17 mouse cellular contexts compared by ENCODE assay signal in genomic region chr16:17088346-17088745, GRCm38 (mm10). TPM values are rescaled to one million over a fixed set of nuclear protein-coding genes. Genes with fewer than 3 reads are reported as not detected.
A peak's percentile ranks its signal among the peaks of the same experiment; 100 is the strongest.
DNase-seq lines count a peak whose midpoint lies in the region; ATAC-seq and TF ChIP-seq lines count a peak whose summit lies in the region.
"Had no signal": no experiment of that assay in that cellular context is flagged by ENCODE, and none has a peak within 500 bp of the region (broad histone marks: within the 10 kb centered on the region; RNA-seq: fewer than 3 reads in every experiment).

No protein-coding gene starts in this region.

- no peaks in the 10 kb centered on the region for H3K27me3 ChIP-seq in embryonic facial prominence, embryonic 11.5 days (ENCODE audit: control insufficient read depth, insufficient read depth, low read length)
- no peaks in the 10 kb centered on the region for H3K27me3 ChIP-seq in embryonic facial prominence, embryonic 10.5 days (replicated peaks; ENCODE audit: low read depth, poor library complexity, severe bottlenecking)
- no peaks in the 10 kb centered on the region for H3K27me3 ChIP-seq in hindbrain, embryonic 16.5 days (replicated peaks; ENCODE audit: control insufficient read depth, insufficient read depth, low read length)
- no peaks in the 10 kb centered on the region for H3K27me3 ChIP-seq in hindbrain, embryonic 10.5 days (ENCODE audit: insufficient read depth, poor library complexity, severe bottlenecking)
- no peaks in the 10 kb centered on the region for H3K27me3 ChIP-seq in midbrain, embryonic 13.5 days
- no peaks in the 10 kb centered on the region for H3K27me3 ChIP-seq in midbrain, embryonic 10.5 days (ENCODE audit: low read depth, poor library complexity, severe bottlenecking)
- no peaks in the 10 kb centered on the region for H3K27me3 ChIP-seq in hindbrain, postnatal 0 days (ENCODE audit: insufficient read depth, low read length)
- H3K27me3 ChIP-seq: intestine, embryonic 15.5 days; liver, embryonic 13.5 days had no signal

- H3K4me2 ChIP-seq in embryonic facial prominence, embryonic 11.5 days (ENCODE audit: low read depth, low read length): no peak overlapping the region
- H3K4me2 ChIP-seq in hindbrain, embryonic 16.5 days (ENCODE audit: low read length): no peak overlapping the region
- no peak overlapping the region for H3K4me2 ChIP-seq in midbrain, embryonic 13.5 days (replicated peaks)
- H3K4me2 ChIP-seq in hindbrain, postnatal 0 days (ENCODE audit: low read depth, low read length): no peak overlapping the region
- H3K4me2 ChIP-seq: heart, embryonic 11.5 days; intestine, embryonic 15.5 days; liver, embryonic 13.5 days had no signal

- H3K36me3 ChIP-seq in embryonic facial prominence, embryonic 11.5 days (replicated peaks; ENCODE audit: control insufficient read depth, insufficient read depth, low read depth, low read length): peaks cover 16% of the 10 kb centered on the region
- peaks cover 100% of the 10 kb centered on the region for H3K36me3 ChIP-seq in embryonic facial prominence, embryonic 10.5 days (replicated peaks)
- H3K36me3 ChIP-seq in hindbrain, embryonic 16.5 days (ENCODE audit: control insufficient read depth, insufficient read depth, low read length): peaks cover 18% of the 10 kb centered on the region
- peaks cover 100% of the 10 kb centered on the region for H3K36me3 ChIP-seq in hindbrain, embryonic 10.5 days
- H3K36me3 ChIP-seq in midbrain, embryonic 13.5 days: peaks cover 97% of the 10 kb centered on the region
- H3K36me3 ChIP-seq in midbrain, embryonic 10.5 days: peaks cover 100% of the 10 kb centered on the region
- H3K36me3 ChIP-seq in hindbrain, postnatal 0 days (ENCODE audit: insufficient read depth, low read length): peaks cover 63% of the 10 kb centered on the region

- 77% methylated on average over 3 of the region's 3 CpGs for WGBS in embryonic facial prominence, embryonic 11.5 days
- 79% methylated on average over 3 of the region's 3 CpGs for WGBS in embryonic facial prominence, embryonic 10.5 days
- 64% methylated on average over 3 of the region's 3 CpGs for WGBS in hindbrain, embryonic 16.5 days
- 84% methylated on average over 3 of the region's 3 CpGs for WGBS in hindbrain, embryonic 10.5 days
- 74% methylated on average over 3 of the region's 3 CpGs for whole genome bisulfite sequencing in midbrain, embryonic 13.5 days
- WGBS in midbrain, embryonic 10.5 days: 81% methylated on average over 3 of the region's 3 CpGs
- WGBS in hindbrain, postnatal 0 days: 62% methylated on average over 3 of the region's 3 CpGs

- ATAC-seq in embryonic facial prominence, embryonic 11.5 days (replicated peaks; ENCODE audit: insufficient number of reproducible peaks, low FRiP score, low TSS enrichment, low read depth): no peak
- 0 out of 2 replicates have a peak, but pooled peaks have one; percentile 43 for ATAC-seq in hindbrain, embryonic 16.5 days
- 0 out of 2 replicates have a peak, but pooled peaks have one; percentile 10 for ATAC-seq in midbrain, embryonic 13.5 days
- peak; percentile 40 for ATAC-seq in hindbrain, postnatal 0 days
- ATAC-seq: intestine, embryonic 15.5 days had no signal

- no peaks in the 10 kb centered on the region for H3K4me1 ChIP-seq in embryonic facial prominence, embryonic 11.5 days (ENCODE audit: control insufficient read depth, insufficient read depth, low read length)
- H3K4me1 ChIP-seq in embryonic facial prominence, embryonic 10.5 days: no peaks in the 10 kb centered on the region
- H3K4me1 ChIP-seq in hindbrain, embryonic 16.5 days (ENCODE audit: control insufficient read depth, insufficient read depth, low read depth, low read length): no peaks in the 10 kb centered on the region
- H3K4me1 ChIP-seq in hindbrain, embryonic 10.5 days (replicated peaks): no peaks in the 10 kb centered on the region
- H3K4me1 ChIP-seq in midbrain, embryonic 13.5 days (replicated peaks): no peaks in the 10 kb centered on the region
- no peaks in the 10 kb centered on the region for H3K4me1 ChIP-seq in midbrain, embryonic 10.5 days
- no peaks in the 10 kb centered on the region for H3K4me1 ChIP-seq in hindbrain, postnatal 0 days (ENCODE audit: insufficient read depth, low read length)
- H3K4me1 ChIP-seq: intestine, embryonic 15.5 days; liver, embryonic 13.5 days had no signal

- DNase-seq in embryonic facial prominence, embryonic 11.5 days (ENCODE audit: low spot score): peak; percentile 22
- DNase-seq in embryonic facial prominence, embryonic 10.5 days (ENCODE audit: low spot score): no peak
- DNase-seq in hindbrain, embryonic 10.5 days (ENCODE audit: low spot score): no peak
- no peak for DNase-seq in midbrain, embryonic 10.5 days (ENCODE audit: low spot score)
- peak; percentile 54 for DNase-seq in hindbrain, postnatal 0 days (ENCODE audit: low spot score)
- no peak for DNase-seq in gastrocnemius, adult 8-10 months (ENCODE audit: low spot score in 2 of 2)
- DNase-seq: adrenal gland, postnatal 14 days; cerebellum, adult 2 months; heart, postnatal 36 days; liver, embryonic 13.5 days; right cerebral cortex, postnatal 25 days; thymus, postnatal 14 days had no signal

- no peak overlapping the region for H3K27ac ChIP-seq in embryonic facial prominence, embryonic 11.5 days (replicated peaks; ENCODE audit: low read depth, low read length)
- H3K27ac ChIP-seq in embryonic facial prominence, embryonic 10.5 days (replicated peaks): no peak overlapping the region
- no peak overlapping the region for H3K27ac ChIP-seq in hindbrain, embryonic 16.5 days (ENCODE audit: low read depth, low read length)
- H3K27ac ChIP-seq in hindbrain, embryonic 10.5 days: no peak overlapping the region
- H3K27ac ChIP-seq in midbrain, embryonic 13.5 days: no peak overlapping the region
- H3K27ac ChIP-seq in midbrain, embryonic 10.5 days (replicated peaks): no peak overlapping the region
- no peak overlapping the region for H3K27ac ChIP-seq in hindbrain, postnatal 0 days
- H3K27ac ChIP-seq: intestine, embryonic 15.5 days; liver, embryonic 13.5 days had no signal

- peak; percentile 45; the same call in 1 of the 2 replicates for TF ChIP-seq CTCF in hindbrain, postnatal 0 days (IDR thresholded peaks at IDR 0.05; ENCODE audit: low read depth)

- no peaks in the 10 kb centered on the region for H3K9me3 ChIP-seq in embryonic facial prominence, embryonic 11.5 days (replicated peaks; ENCODE audit: control insufficient read depth, low read length)
- no peaks in the 10 kb centered on the region for H3K9me3 ChIP-seq in embryonic facial prominence, embryonic 10.5 days
- no peaks in the 10 kb centered on the region for H3K9me3 ChIP-seq in hindbrain, embryonic 16.5 days (ENCODE audit: control insufficient read depth, low read length)
- H3K9me3 ChIP-seq in hindbrain, embryonic 10.5 days: no peaks in the 10 kb centered on the region
- H3K9me3 ChIP-seq in midbrain, embryonic 13.5 days: no peaks in the 10 kb centered on the region
- H3K9me3 ChIP-seq in midbrain, embryonic 10.5 days (replicated peaks): no peaks in the 10 kb centered on the region
- no peaks in the 10 kb centered on the region for H3K9me3 ChIP-seq in hindbrain, postnatal 0 days (ENCODE audit: low read length)
- H3K9me3 ChIP-seq: intestine, embryonic 15.5 days; liver, embryonic 13.5 days had no signal

- H3K4me3 ChIP-seq in embryonic facial prominence, embryonic 11.5 days (ENCODE audit: low read depth, low read length): no peak overlapping the region
- H3K4me3 ChIP-seq in embryonic facial prominence, embryonic 10.5 days: no peak overlapping the region
- H3K4me3 ChIP-seq in hindbrain, embryonic 16.5 days (ENCODE audit: low read length): no peak overlapping the region
- no peak overlapping the region for H3K4me3 ChIP-seq in hindbrain, embryonic 10.5 days
- H3K4me3 ChIP-seq in midbrain, embryonic 13.5 days (replicated peaks): no peak overlapping the region
- H3K4me3 ChIP-seq in midbrain, embryonic 10.5 days: no peak overlapping the region
- no peak overlapping the region for H3K4me3 ChIP-seq in hindbrain, postnatal 0 days (ENCODE audit: low read length)
- H3K4me3 ChIP-seq: erythroblast, embryonic 14.5 days; intestine, embryonic 15.5 days; liver, embryonic 13.5 days had no signal

- H3K9ac ChIP-seq in embryonic facial prominence, embryonic 11.5 days (replicated peaks; ENCODE audit: low read length): no peak overlapping the region
- H3K9ac ChIP-seq in hindbrain, embryonic 16.5 days (ENCODE audit: low read depth, low read length): no peak overlapping the region
- no peak overlapping the region for H3K9ac ChIP-seq in midbrain, embryonic 13.5 days (replicated peaks)
- no peak overlapping the region for H3K9ac ChIP-seq in hindbrain, postnatal 0 days (replicated peaks; ENCODE audit: low read length)
- H3K9ac ChIP-seq: intestine, embryonic 15.5 days; liver, embryonic 13.5 days had no signal

RNA-seq across cellular contexts. Expression of gene Ypel1, which starts 18.9 kb away (rescaled TPM):
- 97.1 and 108 TPM in 2 replicates for polyA plus RNA-seq in embryonic facial prominence, embryonic 11.5 days (2014; fragmentation: Nextera tagmentation; extraction: Ambion mirVana)
- 89.9 and 95.5 TPM in 2 replicates for polyA plus RNA-seq in embryonic facial prominence, embryonic 10.5 days (2016; fragmentation: Nextera tagmentation; extraction: Ambion mirVana)
- polyA plus RNA-seq in hindbrain, embryonic 16.5 days (2015; fragmentation: Nextera tagmentation; extraction: Ambion mirVana): 104 and 114 TPM in 2 replicates
- polyA plus RNA-seq in hindbrain, embryonic 10.5 days (2016; fragmentation: Nextera tagmentation; extraction: Ambion mirVana): 103 and 104 TPM in 2 replicates
- polyA plus RNA-seq in midbrain, embryonic 13.5 days (2015; fragmentation: Nextera tagmentation; extraction: Ambion mirVana): 155 TPM in 2 replicates
- polyA plus RNA-seq in midbrain, embryonic 10.5 days (2016; fragmentation: Nextera tagmentation; extraction: Ambion mirVana): 99.1 and 109 TPM in 2 replicates
- 39.8 and 41.9 TPM in 2 replicates for total RNA-seq in hindbrain, postnatal 0 days (2014; rRNA removed)
- 66.3 and 66.8 TPM in 2 replicates for polyA plus RNA-seq in hindbrain, postnatal 0 days (2015; fragmentation: Nextera tagmentation; extraction: Ambion mirVana)
- total RNA-seq in gastrocnemius, adult 8-10 months (2022): 1 to 10 TPM in 2 of 4 experiments, under 1 TPM in 2; 0.46 to 1.7 (median 0.99) TPM

RNA-seq across cellular contexts. Expression of gene Ppil2, which starts 22.7 kb away (rescaled TPM):
- 129 and 142 TPM in 2 replicates for polyA plus RNA-seq in embryonic facial prominence, embryonic 11.5 days (2014; fragmentation: Nextera tagmentation; extraction: Ambion mirVana)
- 150 TPM in 2 replicates for polyA plus RNA-seq in embryonic facial prominence, embryonic 10.5 days (2016; fragmentation: Nextera tagmentation; extraction: Ambion mirVana)
- 135 and 142 TPM in 2 replicates for polyA plus RNA-seq in hindbrain, embryonic 16.5 days (2015; fragmentation: Nextera tagmentation; extraction: Ambion mirVana)
- polyA plus RNA-seq in hindbrain, embryonic 10.5 days (2016; fragmentation: Nextera tagmentation; extraction: Ambion mirVana): 159 and 177 TPM in 2 replicates
- polyA plus RNA-seq in midbrain, embryonic 13.5 days (2015; fragmentation: Nextera tagmentation; extraction: Ambion mirVana): 168 and 171 TPM in 2 replicates
- polyA plus RNA-seq in midbrain, embryonic 10.5 days (2016; fragmentation: Nextera tagmentation; extraction: Ambion mirVana): 149 and 170 TPM in 2 replicates
- 93.7 and 98.4 TPM in 2 replicates for total RNA-seq in hindbrain, postnatal 0 days (2014; rRNA removed)
- polyA plus RNA-seq in hindbrain, postnatal 0 days (2015; fragmentation: Nextera tagmentation; extraction: Ambion mirVana): 102 and 106 TPM in 2 replicates
- 10 to 100 TPM; 23.1 to 27.9 (median 25.0) TPM for total RNA-seq in gastrocnemius, adult 8-10 months (2022)

RNA-seq across cellular contexts. Expression of gene 2610318N02Rik, which starts 36.6 kb away (rescaled TPM):
- 107 and 108 TPM in 2 replicates for polyA plus RNA-seq in embryonic facial prominence, embryonic 11.5 days (2014; fragmentation: Nextera tagmentation; extraction: Ambion mirVana)
- polyA plus RNA-seq in embryonic facial prominence, embryonic 10.5 days (2016; fragmentation: Nextera tagmentation; extraction: Ambion mirVana): 170 and 185 TPM in 2 replicates
- polyA plus RNA-seq in hindbrain, embryonic 16.5 days (2015; fragmentation: Nextera tagmentation; extraction: Ambion mirVana): 13.0 and 13.3 TPM in 2 replicates
- polyA plus RNA-seq in hindbrain, embryonic 10.5 days (2016; fragmentation: Nextera tagmentation; extraction: Ambion mirVana): 146 and 175 TPM in 2 replicates
- 34.1 and 35.5 TPM in 2 replicates for polyA plus RNA-seq in midbrain, embryonic 13.5 days (2015; fragmentation: Nextera tagmentation; extraction: Ambion mirVana)
- 153 and 184 TPM in 2 replicates for polyA plus RNA-seq in midbrain, embryonic 10.5 days (2016; fragmentation: Nextera tagmentation; extraction: Ambion mirVana)
- 4.2 and 6.8 TPM in 2 replicates for total RNA-seq in hindbrain, postnatal 0 days (2014; rRNA removed)
- polyA plus RNA-seq in hindbrain, postnatal 0 days (2015; fragmentation: Nextera tagmentation; extraction: Ambion mirVana): 8.2 and 9.5 TPM in 2 replicates
- total RNA-seq in gastrocnemius, adult 8-10 months (2022): not detected
- total RNA-seq: heart, postnatal 36 days had no signal

RNA-seq across cellular contexts. Expression of gene Sdf2l1, which starts 43.8 kb away (rescaled TPM):
- polyA plus RNA-seq in embryonic facial prominence, embryonic 11.5 days (2014; fragmentation: Nextera tagmentation; extraction: Ambion mirVana): 57.2 and 65.8 TPM in 2 replicates
- 107 and 118 TPM in 2 replicates for polyA plus RNA-seq in embryonic facial prominence, embryonic 10.5 days (2016; fragmentation: Nextera tagmentation; extraction: Ambion mirVana)
- 37.8 and 39.6 TPM in 2 replicates for polyA plus RNA-seq in hindbrain, embryonic 16.5 days (2015; fragmentation: Nextera tagmentation; extraction: Ambion mirVana)
- 114 and 136 TPM in 2 replicates for polyA plus RNA-seq in hindbrain, embryonic 10.5 days (2016; fragmentation: Nextera tagmentation; extraction: Ambion mirVana)
- 37.0 and 42.9 TPM in 2 replicates for polyA plus RNA-seq in midbrain, embryonic 13.5 days (2015; fragmentation: Nextera tagmentation; extraction: Ambion mirVana)
- 101 and 136 TPM in 2 replicates for polyA plus RNA-seq in midbrain, embryonic 10.5 days (2016; fragmentation: Nextera tagmentation; extraction: Ambion mirVana)
- total RNA-seq in hindbrain, postnatal 0 days (2014; rRNA removed): 15.3 and 20.9 TPM in 2 replicates
- polyA plus RNA-seq in hindbrain, postnatal 0 days (2015; fragmentation: Nextera tagmentation; extraction: Ambion mirVana): 18.4 and 19.7 TPM in 2 replicates
- 1 to 10 TPM; 2.9 to 5.3 (median 3.7) TPM for total RNA-seq in gastrocnemius, adult 8-10 months (2022)

RNA-seq across cellular contexts. Expression of gene Ydjc, which starts 56.1 kb away (rescaled TPM):
- 6.2 and 8.8 TPM in 2 replicates for polyA plus RNA-seq in embryonic facial prominence, embryonic 11.5 days (2014; fragmentation: Nextera tagmentation; extraction: Ambion mirVana)
- polyA plus RNA-seq in embryonic facial prominence, embryonic 10.5 days (2016; fragmentation: Nextera tagmentation; extraction: Ambion mirVana): 6.7 and 7.5 TPM in 2 replicates
- 52.1 and 56.7 TPM in 2 replicates for polyA plus RNA-seq in hindbrain, embryonic 16.5 days (2015; fragmentation: Nextera tagmentation; extraction: Ambion mirVana)
- polyA plus RNA-seq in hindbrain, embryonic 10.5 days (2016; fragmentation: Nextera tagmentation; extraction: Ambion mirVana): 7.8 and 10.1 TPM in 2 replicates
- polyA plus RNA-seq in midbrain, embryonic 13.5 days (2015; fragmentation: Nextera tagmentation; extraction: Ambion mirVana): 21.5 and 22.0 TPM in 2 replicates
- 5.4 and 6.8 TPM in 2 replicates for polyA plus RNA-seq in midbrain, embryonic 10.5 days (2016; fragmentation: Nextera tagmentation; extraction: Ambion mirVana)
- total RNA-seq in hindbrain, postnatal 0 days (2014; rRNA removed): 72.4 and 78.5 TPM in 2 replicates
- polyA plus RNA-seq in hindbrain, postnatal 0 days (2015; fragmentation: Nextera tagmentation; extraction: Ambion mirVana): 41.3 and 43.9 TPM in 2 replicates
- under 1 TPM in 1 of 4 experiments, not detected in 3; 0.22 TPM for total RNA-seq in gastrocnemius, adult 8-10 months (2022)

Comparison
In these comparisons a context has a peak if more than half of its experiments do, and no peak if none do; other contexts are left out.
1. DNase-seq: peak in embryonic facial prominence, embryonic 11.5 days (single experiment) and hindbrain, postnatal 0 days (single experiment); none in embryonic facial prominence, embryonic 10.5 days (single experiment), hindbrain, embryonic 10.5 days (single experiment), midbrain, embryonic 10.5 days (single experiment) and gastrocnemius, adult 8-10 months (0 of 2).